Mouse (Mus musculus) gastrocnemius, postnatal 4 days (tissue): ENCODE data around the gene Cuedc2. TPM values are rescaled to one million over a fixed set of nuclear protein-coding genes. Genes with fewer than 3 reads are reported as not detected.

Experiments
- DNase-seq, 2 experiments: peaks; one replicate each; pipeline ENCODE4 v3.0.0; 2021 to 2022; ENCODE audit warnings: low spot score in 2 of 2, mixed read lengths in 2 of 2
- total RNA-seq, 2 experiments: library from RNA; stranded (reverse); gene quantifications; 2 replicates each; pipeline ENCODE4 v1.2.3; 2021

Cuedc2 gene
- total RNA-seq, 2 experiments from 2014 or later = 106 to 120 TPM

DNA sequence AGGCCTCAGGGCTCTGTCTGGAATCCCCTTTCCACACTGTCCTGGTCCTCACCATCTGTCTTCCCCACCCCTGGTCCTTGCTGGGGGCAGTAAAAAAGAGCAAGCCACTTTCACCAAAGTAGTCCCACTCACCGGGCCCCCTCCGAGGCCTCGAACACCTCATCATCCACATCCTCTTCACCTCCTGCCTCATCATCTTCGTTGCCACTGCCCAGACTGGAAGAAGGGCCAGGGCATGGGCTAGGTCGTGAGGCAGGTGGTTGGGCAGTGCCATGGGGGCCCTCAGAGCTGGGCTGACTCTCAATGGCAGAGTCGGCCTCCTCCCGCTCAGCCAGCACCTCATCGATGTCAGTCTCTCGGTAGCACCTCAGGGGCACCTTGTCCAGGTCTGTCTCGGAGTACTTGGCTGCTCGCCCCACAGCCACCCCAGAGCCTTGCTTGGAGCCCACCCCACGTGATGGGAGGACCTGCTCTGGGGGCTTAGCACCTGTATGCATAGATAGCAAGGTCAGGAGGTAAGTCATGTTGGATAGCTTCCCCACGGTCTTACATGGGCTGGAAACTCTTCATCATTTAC lies 15.4 kb downstream of the Cuedc2 start:
- no peak for DNase-seq

DNA sequence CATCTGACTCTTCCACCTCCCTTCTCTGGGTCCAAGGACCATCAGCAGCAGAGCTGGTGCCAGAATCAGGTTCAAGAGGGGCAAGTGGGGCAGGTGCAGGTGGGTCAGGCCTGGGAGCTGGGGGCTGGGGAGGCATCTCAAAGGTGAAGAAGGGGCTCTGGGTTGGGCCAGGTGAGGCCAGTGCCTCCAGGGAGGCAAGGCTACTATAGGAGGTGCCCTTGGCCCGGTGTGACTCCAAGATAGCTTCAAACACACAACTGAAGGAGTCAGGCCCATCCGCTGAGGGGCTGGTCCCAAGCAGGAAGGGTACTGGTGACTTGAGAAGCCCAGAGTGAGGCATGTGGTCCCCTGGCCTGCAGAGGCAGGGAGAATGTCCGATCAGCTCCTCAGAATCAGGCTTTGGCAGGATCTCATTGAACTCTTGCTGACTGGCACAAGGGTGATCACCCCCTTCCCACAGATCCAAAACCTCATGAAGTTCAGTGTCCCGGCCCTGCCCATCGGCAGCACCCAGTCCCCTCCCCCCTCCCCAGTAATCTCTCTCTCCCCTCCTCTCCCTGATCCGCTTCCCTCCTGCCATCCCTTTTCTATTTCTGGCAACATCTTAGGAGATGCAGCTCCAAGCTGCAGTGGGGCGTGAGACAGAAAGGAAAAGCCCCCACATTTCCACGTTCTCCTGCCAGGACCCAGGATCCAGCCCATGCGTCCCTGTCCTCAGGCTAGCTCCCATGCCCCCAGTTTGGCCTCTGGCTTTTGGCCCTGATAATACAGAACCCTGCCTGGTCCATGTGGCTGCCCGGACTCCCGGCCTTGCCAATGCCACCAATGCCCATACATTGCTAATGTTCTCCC lies 16.1 kb downstream of the Cuedc2 start:
- DNase-seq = no peak

DNA sequence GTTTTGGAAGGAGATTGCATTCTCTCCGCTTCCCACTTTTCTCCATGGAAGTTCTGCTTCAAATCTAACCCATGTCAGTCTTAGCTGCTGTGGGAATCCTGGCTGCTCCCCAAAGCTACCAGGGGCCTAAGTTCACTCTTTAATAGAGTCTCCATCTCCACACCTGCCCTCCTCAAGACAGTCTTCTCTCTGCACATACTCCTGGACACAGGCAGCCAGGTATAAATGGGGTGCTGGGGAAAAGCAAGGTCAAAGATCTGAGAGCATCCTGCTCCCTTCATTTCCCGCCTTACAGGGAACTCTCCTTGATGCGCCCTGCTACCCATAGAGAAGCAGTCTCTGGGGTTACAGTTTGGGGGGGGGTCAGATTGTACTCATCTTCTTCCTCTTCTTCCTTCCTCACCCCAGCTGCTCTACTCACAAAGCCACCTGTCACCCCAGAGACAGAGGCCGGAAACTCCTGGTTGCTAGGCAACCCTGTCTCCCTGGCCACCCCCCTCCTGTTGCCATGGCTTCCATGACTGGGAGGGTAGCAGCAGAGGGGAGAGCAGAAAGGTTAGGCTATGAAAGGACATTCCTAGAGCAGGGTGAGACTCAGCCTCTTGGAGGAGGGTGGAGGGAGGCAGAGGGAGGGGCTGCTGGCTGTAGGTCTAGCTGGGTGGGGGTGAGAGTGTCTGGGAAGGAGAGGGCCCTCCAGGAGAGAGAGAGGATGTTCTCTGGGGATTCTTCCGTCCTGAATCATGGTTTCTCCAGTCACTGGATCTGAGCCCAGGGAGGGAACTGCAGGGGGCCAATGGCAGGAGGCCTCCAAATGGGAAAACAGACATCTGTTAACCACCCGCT lies 17.2 kb downstream of the Cuedc2 start:
- DNase-seq = peak in 1 of 2 experiments; percentile 13

DNA sequence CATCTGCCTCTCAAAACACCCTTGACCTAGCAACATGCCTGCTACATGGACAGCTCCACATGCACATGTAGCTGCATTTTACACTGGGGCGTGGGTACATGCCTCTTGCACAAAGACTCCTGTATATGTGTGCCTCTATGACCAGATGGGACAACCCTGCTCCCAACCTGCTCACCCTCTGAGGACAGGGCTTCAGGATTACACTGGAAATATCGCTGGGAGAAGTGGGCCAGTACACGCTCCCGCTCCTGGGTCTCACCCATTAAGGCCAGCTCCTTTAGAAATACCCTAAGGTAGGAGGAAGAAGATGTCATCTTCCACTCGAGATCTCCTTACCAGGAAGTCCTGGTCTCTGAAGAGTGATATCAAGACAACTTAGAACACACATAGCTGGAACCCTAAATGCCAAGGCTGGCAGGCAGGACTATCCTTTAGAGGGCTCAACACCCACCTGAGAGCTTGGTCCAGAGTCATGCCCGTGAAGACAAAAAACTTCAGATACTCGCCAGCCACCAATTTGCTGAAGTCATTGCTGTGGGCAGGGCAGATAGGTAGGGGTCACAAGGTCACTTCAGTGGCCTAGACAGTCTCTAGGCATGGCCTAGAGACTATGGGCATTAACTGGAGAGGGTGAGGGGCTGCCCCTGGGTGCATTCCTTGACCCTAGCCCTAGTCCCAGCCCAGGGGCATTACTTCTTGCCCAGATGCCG lies 18.3 kb downstream of the Cuedc2 start:
- DNase-seq = peak in 1 of 2 experiments; percentile 15

DNA sequence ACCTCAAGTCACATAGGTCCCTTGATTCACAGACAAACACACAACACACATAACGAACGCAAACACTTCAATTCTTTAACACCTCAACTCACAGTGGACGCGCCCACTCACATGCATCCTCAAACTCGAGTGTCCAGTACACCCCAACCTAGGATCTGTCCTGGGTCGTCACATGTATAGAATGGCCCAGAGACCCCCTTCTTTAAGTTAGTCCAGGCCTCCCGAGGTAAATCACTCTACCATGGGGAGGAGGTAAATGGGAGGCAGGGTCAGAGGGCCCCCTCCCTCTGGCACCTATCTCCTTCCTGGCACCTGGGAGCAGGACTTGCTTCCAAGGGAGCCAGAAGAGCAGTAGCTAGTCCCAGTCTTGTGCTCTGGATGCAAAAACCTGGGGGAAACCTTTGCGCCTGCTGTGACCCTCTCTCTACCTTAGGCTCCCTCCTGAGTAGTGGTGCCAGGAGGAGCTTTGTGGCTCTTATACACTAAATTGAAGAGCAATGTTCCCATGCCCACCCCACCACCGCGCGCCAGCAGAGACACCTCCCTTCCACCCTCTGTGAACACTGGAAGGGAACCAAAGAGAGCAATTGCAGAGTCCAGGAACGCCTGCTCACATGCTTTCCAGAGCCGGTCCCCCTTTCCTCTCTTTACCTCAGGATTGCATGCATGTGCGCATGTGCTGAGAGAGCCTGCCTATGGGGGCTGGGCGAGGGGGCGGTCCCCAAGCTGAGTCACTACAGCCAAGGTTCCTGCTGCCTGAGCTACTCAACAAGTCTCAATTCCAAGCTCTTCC lies 19.7 kb downstream of the Cuedc2 start:
- peak in 1 of 2 experiments; percentile 19 for DNase-seq

DNA sequence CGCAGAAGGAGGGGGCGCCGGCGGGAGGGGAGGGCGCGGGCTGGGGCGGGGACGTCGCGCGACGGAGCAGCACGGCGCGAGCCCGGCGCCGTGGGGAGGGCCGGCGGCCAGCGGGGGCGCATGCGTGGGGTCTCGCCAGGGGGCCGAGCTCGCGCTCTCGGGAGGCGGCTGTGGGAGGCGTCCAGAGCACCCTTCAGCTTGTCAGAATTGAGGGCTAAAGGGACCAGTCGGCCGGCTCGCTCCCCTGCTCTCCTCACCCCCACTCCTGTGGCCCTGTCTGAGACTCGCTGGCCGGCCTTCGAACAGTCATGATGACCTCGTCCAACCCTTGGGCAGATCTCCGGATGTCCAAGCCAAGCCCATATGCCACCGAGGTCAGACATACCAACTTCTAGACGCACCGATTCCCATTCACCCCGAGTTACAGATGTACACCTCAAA lies 20.5 kb downstream of the Cuedc2 start:
- peak in 1 of 2 experiments; percentile 20 for DNase-seq

DNA sequence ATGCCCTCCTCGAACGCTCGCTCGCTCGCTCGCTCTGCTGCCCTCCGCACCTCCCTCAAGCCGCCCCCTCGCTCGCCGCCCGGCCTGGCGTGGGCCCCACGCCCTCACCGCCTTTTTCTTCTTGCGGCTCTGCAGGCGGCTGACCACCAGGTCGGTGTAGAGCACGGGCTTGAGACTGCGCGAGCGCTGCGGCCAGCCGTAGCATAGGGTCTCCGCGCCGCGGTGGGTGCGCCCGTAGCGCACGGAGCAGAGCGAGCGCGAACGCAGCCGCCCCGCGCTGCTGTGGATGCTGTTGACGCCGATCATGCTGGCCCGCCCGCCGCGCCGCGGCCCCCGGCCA lies 21.0 kb downstream of the Cuedc2 start:
- no peak for DNase-seq

DNA sequence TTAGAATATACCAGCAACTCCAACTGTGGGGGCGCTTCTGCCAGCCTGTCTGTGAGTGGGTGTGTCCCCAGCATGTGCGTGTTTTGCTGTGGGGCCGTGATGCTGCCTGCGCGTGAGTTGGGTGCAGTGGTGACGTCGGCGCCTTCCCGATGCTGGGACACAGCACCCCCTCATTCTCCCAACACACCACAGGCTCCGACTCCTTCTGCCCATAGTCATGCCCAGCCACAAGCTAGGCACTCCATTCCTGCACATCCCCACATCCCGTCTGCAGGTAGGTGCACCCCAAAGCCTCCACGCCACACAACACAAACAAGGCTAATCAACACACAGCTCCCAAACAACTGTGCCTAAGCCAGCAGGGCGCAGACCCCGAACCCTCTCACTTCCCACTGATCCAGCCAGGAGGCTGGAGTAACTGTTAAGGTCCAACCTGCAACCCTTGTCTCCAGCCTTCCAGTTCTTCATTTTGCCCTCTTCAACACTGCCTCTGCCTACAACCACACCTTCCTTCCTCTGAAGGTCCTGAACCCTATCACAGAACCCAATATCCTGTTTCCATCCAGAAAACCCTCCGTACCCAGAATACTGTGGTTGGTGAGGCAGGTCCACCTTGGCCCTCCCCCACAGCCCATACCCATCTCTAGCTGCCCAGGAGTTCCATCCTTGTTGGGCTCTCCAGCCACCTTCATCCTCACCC lies 21.5 kb downstream of the Cuedc2 start:
- no peak for DNase-seq

DNA sequence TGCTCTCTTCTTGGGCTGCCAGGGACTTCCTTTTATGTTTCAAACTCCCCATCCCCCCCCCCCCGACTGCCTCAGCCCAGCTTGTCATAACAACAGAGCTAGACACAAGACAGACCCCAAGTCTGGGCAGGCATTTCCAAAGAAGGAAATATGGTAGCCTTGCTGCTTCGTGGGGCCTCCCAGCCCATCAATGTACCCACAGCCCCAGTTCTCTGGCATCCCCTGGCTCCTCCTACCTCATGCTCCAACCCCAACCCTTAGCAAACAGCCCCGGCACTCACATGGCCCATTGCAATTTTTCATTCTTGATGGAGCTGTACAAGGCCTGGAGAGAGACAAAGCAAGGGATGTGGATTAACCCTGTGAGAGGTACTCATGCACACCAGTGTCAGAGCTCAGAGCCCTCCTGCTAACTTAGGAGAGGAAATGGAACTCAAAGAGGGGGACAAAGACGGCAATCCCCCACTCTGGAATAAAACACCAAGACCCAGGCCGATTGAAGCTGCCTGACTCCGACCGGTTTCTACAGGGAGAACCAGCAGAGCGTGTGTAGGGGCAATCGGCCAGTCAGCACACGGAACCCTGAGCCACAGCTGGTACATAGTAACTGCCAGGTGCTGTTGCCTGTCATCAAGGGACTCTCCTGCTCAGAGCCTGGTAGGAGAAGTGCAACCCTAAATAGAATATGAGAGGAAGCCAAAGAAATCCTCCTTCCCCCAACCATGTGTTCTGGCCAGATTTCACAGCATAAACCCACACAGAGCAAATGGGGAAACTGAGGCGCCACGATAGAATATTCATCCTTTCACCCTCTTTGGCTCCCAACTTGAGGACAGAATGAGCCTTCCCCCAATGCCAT lies 22.5 kb downstream of the Cuedc2 start:
- DNase-seq = no peak

DNA sequence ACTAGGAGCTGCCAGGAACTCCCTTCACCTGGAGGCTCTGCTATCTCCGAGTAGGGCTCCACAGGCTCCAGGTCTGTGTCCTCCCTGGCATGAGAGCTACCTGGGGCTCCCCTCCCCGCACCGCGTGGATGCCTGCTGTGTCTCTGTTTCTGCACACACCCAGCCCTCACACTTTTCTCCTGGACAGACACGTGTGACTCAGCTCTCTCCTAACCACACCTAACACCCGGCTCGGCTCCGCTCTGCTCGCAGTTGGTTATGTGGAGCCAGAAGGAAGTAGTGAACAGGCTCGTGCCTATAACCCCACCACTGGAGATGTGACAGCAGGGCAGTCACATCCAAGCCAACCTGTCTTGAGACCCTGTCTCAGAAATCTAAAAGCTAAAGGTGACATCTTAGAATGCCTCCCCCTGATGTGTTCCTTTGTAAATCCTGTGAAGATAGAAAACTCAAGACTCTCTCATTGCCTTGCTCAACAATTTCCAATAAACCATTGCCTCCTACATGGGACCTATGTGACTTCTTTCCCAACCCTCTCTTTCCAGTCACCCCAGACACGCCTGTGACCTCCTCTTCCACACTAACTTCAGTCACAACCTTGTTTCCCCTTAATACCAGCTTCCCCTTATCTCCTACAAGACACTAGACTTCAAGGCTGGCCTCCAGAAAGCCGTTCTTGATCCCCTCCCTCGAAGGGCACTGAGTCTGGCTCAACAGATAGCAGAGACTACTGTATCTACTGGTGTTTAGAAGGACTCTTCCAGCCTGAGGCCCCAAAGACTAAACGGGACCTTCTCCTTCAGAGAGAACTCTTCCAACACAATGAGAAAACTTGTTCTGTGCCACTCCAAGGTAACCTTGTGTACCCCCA lies 23.4 kb downstream of the Cuedc2 start:
- DNase-seq = peak; percentile 6 to 14

DNA sequence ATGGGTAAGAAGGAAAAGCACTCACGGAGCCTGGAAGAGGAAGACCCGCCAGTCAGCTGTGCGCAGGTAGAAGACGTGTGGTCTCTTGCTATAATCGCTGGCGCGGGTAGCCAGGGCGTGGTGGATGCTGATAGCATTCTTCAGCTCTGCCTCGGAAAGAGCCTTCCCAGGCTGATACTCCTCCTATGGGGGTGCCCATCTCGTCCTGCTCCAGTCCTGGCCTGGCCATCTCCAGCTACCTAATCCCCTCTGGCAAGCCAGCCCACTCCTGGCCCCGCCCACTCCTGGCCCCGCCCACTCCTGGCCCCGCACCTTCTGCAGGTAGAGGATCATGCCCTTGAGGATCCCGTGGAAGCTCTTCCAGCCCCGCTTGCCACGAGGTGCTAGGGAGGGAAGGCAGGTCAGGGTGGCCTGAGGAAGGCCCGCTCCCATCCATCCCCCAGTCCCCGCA lies 24.3 kb downstream of the Cuedc2 start:
- peak; percentile 15 to 31 for DNase-seq

DNA sequence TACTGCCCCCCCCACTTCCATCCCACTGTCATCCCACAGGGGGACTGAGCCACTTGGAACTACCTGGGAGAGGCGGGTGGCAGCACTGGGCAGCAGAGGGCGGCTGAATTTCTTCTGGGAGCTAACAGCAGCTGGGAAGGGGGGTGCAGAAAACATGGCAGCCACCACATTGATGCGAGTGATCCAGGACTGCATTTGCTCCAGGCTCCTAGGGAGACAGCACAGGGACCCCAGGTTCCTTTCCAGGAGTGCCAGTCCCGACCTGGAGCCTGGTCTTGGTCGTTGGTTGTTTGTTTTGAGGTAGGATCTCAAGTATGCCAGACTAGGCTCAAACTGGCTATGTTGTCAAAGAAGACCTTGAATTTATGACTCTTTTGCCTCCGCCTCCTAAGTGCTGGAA lies 24.9 kb downstream of the Cuedc2 start:
- peak in 1 of 2 experiments; percentile 8 for DNase-seq

DNA sequence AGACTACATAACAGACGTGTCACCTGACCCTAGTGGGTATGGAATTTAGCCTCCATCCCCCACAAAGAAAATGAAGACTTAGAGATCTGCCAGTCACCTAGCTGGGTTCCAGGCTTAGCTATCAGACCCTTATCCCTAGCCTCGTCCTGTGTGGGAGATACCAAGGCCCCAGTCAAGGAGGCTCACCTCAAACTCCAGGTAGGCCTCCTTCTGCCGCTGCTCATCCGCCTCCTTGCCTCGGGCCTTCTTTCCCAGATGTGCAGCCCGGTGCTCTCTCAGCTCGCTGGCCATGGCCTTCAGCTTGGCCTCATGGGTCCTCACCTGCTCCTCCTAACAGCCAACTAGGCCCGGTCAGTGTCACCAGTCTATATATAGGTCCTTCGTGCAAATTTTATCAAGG lies 25.4 kb downstream of the Cuedc2 start:
- DNase-seq = peak in 1 of 2 experiments; percentile 6

DNA sequence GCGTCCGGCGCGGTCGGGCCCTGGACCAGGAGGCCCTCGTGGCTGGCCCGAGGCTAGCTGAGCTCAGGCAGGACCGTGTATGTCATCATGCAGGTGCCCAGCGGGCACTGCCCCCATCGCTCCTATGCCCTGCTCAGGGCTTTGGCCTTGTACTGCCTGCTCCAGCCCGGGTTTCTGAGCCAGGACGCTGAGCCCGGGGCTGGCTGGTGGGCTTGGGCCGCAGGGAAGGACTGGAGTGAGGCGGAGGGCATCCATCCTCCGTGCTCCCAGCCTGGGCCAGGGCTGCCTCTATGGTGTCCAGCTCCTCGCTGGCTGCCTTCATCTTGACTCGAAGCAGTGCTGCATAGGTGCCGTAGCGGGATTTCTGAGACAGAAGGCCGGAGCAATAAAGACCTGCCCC lies 25.9 kb downstream of the Cuedc2 start:
- DNase-seq = peak in 1 of 2 experiments; percentile 8

DNA sequence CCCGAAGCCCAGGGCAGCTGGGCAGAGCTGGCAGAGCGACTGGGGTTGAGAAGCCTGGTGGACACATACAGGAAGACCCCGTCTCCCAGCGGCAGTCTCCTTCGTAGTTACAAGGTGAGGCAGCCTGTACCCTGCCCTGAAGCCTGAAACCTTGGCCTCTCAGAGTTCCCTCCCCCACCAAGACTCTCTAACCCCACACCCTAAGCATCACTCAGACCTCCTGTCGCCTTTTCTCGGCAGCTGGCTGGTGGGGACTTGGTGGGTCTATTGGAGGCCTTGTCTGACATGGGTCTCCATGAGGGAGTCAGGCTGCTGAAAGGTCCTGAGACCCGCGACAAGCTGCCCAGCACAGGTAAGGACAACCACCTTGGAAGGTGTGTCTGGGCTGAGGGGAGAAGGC lies 27.2 kb downstream of the Cuedc2 start:
- DNase-seq = no peak

DNA sequence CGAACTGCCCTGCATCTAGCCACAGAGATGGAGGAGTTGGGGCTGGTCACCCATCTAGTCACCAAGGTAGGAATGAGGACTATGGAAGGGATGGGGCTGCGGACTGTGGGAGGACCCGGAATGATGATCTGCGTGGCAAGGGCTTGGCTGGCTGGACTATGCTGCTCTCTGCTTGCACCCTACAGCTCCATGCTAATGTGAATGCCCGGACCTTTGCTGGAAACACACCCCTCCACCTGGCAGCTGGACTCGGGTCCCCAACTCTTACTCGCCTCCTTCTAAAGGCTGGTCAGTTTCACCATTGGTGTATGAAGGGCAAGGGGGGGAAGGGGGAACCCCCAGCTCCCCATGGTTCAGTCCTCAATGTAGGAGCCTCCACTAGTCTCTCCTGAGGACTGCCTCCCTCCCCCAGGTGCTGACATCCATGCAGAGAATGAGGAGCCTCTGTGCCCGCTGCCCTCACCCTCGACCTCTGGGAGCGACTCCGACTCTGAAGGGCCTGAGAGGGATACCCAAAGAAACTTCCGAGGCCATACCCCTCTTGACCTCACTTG lies 28.1 kb downstream of the Cuedc2 start:
- DNase-seq = peak in 1 of 2 experiments; percentile 14

DNA sequence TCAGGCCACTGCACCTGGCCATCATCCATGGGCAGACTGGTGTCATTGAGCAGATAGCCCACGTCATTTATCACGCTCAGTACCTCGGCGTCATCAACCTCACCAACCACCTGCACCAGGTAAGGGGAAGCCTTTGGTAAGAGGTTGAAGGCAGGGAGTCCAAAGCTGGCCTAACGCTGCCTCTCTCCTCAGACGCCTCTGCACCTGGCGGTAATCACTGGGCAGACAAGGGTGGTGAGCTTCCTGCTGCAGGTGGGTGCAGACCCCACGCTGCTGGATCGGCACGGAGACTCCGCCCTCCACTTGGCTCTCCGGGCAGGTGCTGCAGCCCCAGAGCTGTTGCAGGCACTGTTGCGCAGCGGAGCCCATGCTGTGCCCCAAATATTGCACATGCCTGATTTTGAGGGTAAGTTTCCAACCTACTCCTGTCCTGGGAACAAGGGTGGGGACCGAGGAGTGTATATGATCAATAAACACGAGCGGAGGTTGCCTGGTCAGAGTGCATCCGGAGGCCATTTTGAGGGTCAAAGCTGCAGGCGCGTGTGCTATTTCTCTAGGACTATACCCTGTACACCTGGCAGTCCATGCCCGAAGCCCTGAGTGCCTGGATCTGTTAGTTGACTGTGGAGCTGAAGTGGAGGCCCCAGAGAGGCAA lies 28.7 kb downstream of the Cuedc2 start:
- peak in 1 of 2 experiments; percentile 8 for DNase-seq
